Mouse (Mus musculus) intestine, embryonic 16.5 days (tissue): ENCODE measurements at regions not wholly inside any gene's neighbourhood (a gene's known extent, or its start where the extent isn't known, plus 50 kb on each side); places are given as distances from the start of the nearest gene placed in this dataset.

Experiments
- ATAC-seq: fragments of 200-750 bp; cut with Nextera tagmentation; 2 replicates; pipeline ENCODE4 v1.8.0; 2017; ENCODE audit warnings: moderate TSS enrichment, moderate library complexity
- H3K27ac ChIP-seq: fragments of 300-500 bp; sonication (generic); 2 replicates; pipeline ENCODE4 v1.5.1; 2014; ENCODE audit warnings: mild to moderate bottlenecking, low read length
- H3K27me3 ChIP-seq: fragments of 300-500 bp; sonication (generic); replicated peaks from 2 replicates; pipeline ENCODE4 v1.6.1; 2014; ENCODE audit warnings: low read length, control low read depth, mixed read lengths; ENCODE audit not compliant: control insufficient read depth, insufficient read depth
- H3K36me3 ChIP-seq: fragments of 300-500 bp; sonication (generic); 2 replicates; pipeline ENCODE4 v1.6.1; 2014; ENCODE audit warnings: low read length, control low read depth; ENCODE audit not compliant: control insufficient read depth, insufficient read depth
- H3K4me1 ChIP-seq: fragments of 300-500 bp; sonication (generic); 2 replicates; pipeline ENCODE4 v1.6.1; 2014; ENCODE audit warnings: low read length, control low read depth, mixed read lengths; ENCODE audit not compliant: control insufficient read depth, insufficient read depth
- H3K4me2 ChIP-seq: fragments of 300-500 bp; sonication (generic); 2 replicates; pipeline ENCODE4 v1.6.1; 2014; ENCODE audit warnings: low read depth, low read length, control low read depth
- H3K4me3 ChIP-seq: fragments of 300-500 bp; sonication (generic); 2 replicates; pipeline ENCODE4 v1.5.1; 2014; ENCODE audit warnings: mild to moderate bottlenecking, low read length
- H3K9ac ChIP-seq: fragments of 300-500 bp; sonication (generic); 2 replicates; pipeline ENCODE4 v1.6.1; 2014; ENCODE audit warnings: low read depth, low read length
- H3K9me3 ChIP-seq: fragments of 300-500 bp; sonication (generic); 2 replicates; pipeline ENCODE4 v1.6.1; 2016; ENCODE audit warnings: low read length, control low read depth; ENCODE audit not compliant: control insufficient read depth
- WGBS: fragments of 180-500 bp; shearing (Covaris S2); extraction: QIAGEN DNeasy Blood & Tissue Kit; methylation state at CpG from one replicate; pipeline ENCODE4 v1.1.7; 2014; 5-methylcytosine and 5-hydroxymethylcytosine counted together

- H3K9me3 ChIP-seq: no peaks in the 10 kb centered on the region
- no peak overlapping the region for H3K27ac ChIP-seq
- no peak overlapping the region for H3K4me2 ChIP-seq
- H3K36me3 ChIP-seq: no peaks in the 10 kb centered on the region
- no peaks in the 10 kb centered on the region for H3K27me3 ChIP-seq
- WGBS: 35% methylated on average over 3 of the region's 3 CpGs
- no peak for ATAC-seq
- H3K4me1 ChIP-seq: no peaks in the 10 kb centered on the region
- no peak overlapping the region for H3K4me3 ChIP-seq
- H3K9ac ChIP-seq: no peak overlapping the region
Observed at GRCm38 (mm10) chr12:10197906-10198460, 171.8 kb upstream of the Nt5c1b start.

- Histone ChIP-seq H3K27ac (no peak overlapping the region), H3K9ac (no peak overlapping the region), H3K9me3 (no peaks in the 10 kb centered on the region), H3K4me2 (no peak overlapping the region), H3K36me3 (no peaks in the 10 kb centered on the region), H3K4me3 (no peak overlapping the region), H3K27me3 (no peaks in the 10 kb centered on the region), H3K4me1 (no peaks in the 10 kb centered on the region)
- ATAC-seq: no peak
- 30% methylated on average over 1 of the region's 1 CpGs for WGBS
Observed at GRCm38 (mm10) chr12:10209841-10210240, 159.9 kb upstream of the Nt5c1b start.

GRCm38 (mm10) chr12:10222821-10223220, 147.0 kb upstream of the Nt5c1b start:
- 28% methylated on average over 4 of the region's 4 CpGs for WGBS
- Histone ChIP-seq H3K4me2 (no peak overlapping the region), H3K27ac (no peak overlapping the region), H3K4me3 (no peak overlapping the region), H3K9ac (no peak overlapping the region), H3K4me1 (no peaks in the 10 kb centered on the region), H3K9me3 (no peaks in the 10 kb centered on the region), H3K36me3 (no peaks in the 10 kb centered on the region), H3K27me3 (no peaks in the 10 kb centered on the region)
- no peak for ATAC-seq

GRCm38 (mm10) chr12:10223832-10224231, 145.9 kb upstream of the Nt5c1b start:
- Histone ChIP-seq H3K36me3 (no peaks in the 10 kb centered on the region), H3K9ac (no peak overlapping the region), H3K4me1 (no peaks in the 10 kb centered on the region), H3K27ac (no peak overlapping the region), H3K27me3 (no peaks in the 10 kb centered on the region), H3K4me3 (no peak overlapping the region), H3K4me2 (no peak overlapping the region), H3K9me3 (no peaks in the 10 kb centered on the region)
- ATAC-seq: no peak
- WGBS: 29% methylated on average over 4 of the region's 4 CpGs

- no peak overlapping the region for H3K4me2 ChIP-seq
- WGBS: 58% methylated on average over 4 of the region's 4 CpGs
- no peaks in the 10 kb centered on the region for H3K36me3 ChIP-seq
- no peak for ATAC-seq
- no peak overlapping the region for H3K27ac ChIP-seq
- no peaks in the 10 kb centered on the region for H3K9me3 ChIP-seq
- no peaks in the 10 kb centered on the region for H3K27me3 ChIP-seq
- no peak overlapping the region for H3K4me3 ChIP-seq
- no peaks in the 10 kb centered on the region for H3K4me1 ChIP-seq
- no peak overlapping the region for H3K9ac ChIP-seq
Observed at GRCm38 (mm10) chr12:10231144-10231543, 138.6 kb upstream of the Nt5c1b start.

- ATAC-seq: no peak
- H3K9me3 ChIP-seq: no peaks in the 10 kb centered on the region
- no peak overlapping the region for H3K9ac ChIP-seq
- H3K27ac ChIP-seq: no peak overlapping the region
- no peaks in the 10 kb centered on the region for H3K36me3 ChIP-seq
- no peaks in the 10 kb centered on the region for H3K27me3 ChIP-seq
- no peak overlapping the region for H3K4me2 ChIP-seq
- H3K4me1 ChIP-seq: no peaks in the 10 kb centered on the region
- WGBS: 52% methylated on average over 4 of the region's 4 CpGs
- no peak overlapping the region for H3K4me3 ChIP-seq
Observed at GRCm38 (mm10) chr12:10231683-10232082, 138.1 kb upstream of the Nt5c1b start.

- Histone ChIP-seq H3K9ac (no peak overlapping the region), H3K9me3 (no peaks in the 10 kb centered on the region), H3K27me3 (no peaks in the 10 kb centered on the region), H3K4me3 (no peak overlapping the region), H3K27ac (no peak overlapping the region), H3K36me3 (no peaks in the 10 kb centered on the region), H3K4me2 (no peak overlapping the region), H3K4me1 (no peaks in the 10 kb centered on the region)
- ATAC-seq: no peak
Observed at GRCm38 (mm10) chr12:10248110-10248509, 121.7 kb upstream of the Nt5c1b start.

- Histone ChIP-seq H3K9ac (no peak overlapping the region), H3K4me1 (no peaks in the 10 kb centered on the region), H3K27me3 (no peaks in the 10 kb centered on the region), H3K9me3 (no peaks in the 10 kb centered on the region), H3K27ac (no peak overlapping the region), H3K4me2 (no peak overlapping the region), H3K4me3 (no peak overlapping the region), H3K36me3 (no peaks in the 10 kb centered on the region)
- peak; percentile 73 for ATAC-seq
- 62% methylated on average over 3 of the region's 3 CpGs for WGBS
Observed at GRCm38 (mm10) chr12:10256385-10256784, 113.4 kb upstream of the Nt5c1b start.

- H3K4me3 ChIP-seq: no peak overlapping the region
- no peaks in the 10 kb centered on the region for H3K27me3 ChIP-seq
- no peaks in the 10 kb centered on the region for H3K4me1 ChIP-seq
- no peaks in the 10 kb centered on the region for H3K36me3 ChIP-seq
- no peak overlapping the region for H3K4me2 ChIP-seq
- H3K9me3 ChIP-seq: no peaks in the 10 kb centered on the region
- no peak overlapping the region for H3K27ac ChIP-seq
- ATAC-seq: no peak
- 80% methylated on average over 1 of the region's 1 CpGs for WGBS
- H3K9ac ChIP-seq: no peak overlapping the region
Observed at GRCm38 (mm10) chr12:10266201-10266600, 103.6 kb upstream of the Nt5c1b start.

- Histone ChIP-seq H3K9me3 (no peaks in the 10 kb centered on the region), H3K9ac (no peak overlapping the region), H3K4me2 (no peak overlapping the region), H3K27ac (no peak overlapping the region), H3K4me1 (no peaks in the 10 kb centered on the region), H3K27me3 (no peaks in the 10 kb centered on the region), H3K4me3 (no peak overlapping the region), H3K36me3 (no peaks in the 10 kb centered on the region)
- 90% methylated on average over 5 of the region's 5 CpGs for WGBS
- ATAC-seq: no peak
Observed at GRCm38 (mm10) chr12:10272038-10272437, 97.7 kb upstream of the Nt5c1b start.
